Mouse (Mus musculus): ENCODE measurements around the gene Olfr1028. TPM values are rescaled to one million over a fixed set of nuclear protein-coding genes. Genes with fewer than 3 reads are reported as not detected.

Olfr1028 gene
- not detected in 2 replicates for polyA plus RNA-seq (2015; fragmentation: Nextera tagmentation; extraction: Ambion mirVana)

DNA sequence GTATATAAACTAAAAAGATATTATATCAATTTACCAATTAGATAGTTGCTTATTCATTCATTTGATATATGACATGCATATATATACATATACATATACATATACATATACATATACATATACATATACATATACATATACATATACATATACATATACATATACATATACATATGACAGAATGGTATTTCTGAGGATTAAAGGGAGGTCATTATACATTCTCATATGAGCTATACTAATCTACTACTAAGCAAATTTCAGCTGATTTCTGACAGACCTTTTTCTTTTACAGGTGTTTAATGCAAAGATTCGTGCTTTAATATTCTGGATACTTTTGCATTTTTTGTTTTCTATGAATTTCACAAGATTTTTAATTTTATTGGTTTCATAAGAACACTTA is at the start of gene Olfr1028:
Gene Olfr1028 (plus strand): TSS at position 301 of the 400 bp plus-strand sequence.
- H3K4me2 ChIP-seq (ENCODE audit: low read depth, low read length) = no peak within 1 kb of the TSS
- no peak within 1 kb of the TSS for H3K4me3 ChIP-seq (replicated peaks; ENCODE audit: low read length)
- ATAC-seq (ENCODE audit: insufficient read depth, low FRiP score) = no peak
- H3K9me3 ChIP-seq (replicated peaks; ENCODE audit: control insufficient read depth, low read length) = no peaks in the 10 kb centered on the region
- H3K9ac ChIP-seq (ENCODE audit: low read length) = no peak within 1 kb of the TSS
- no peaks in the 10 kb centered on the region for H3K27me3 ChIP-seq (ENCODE audit: control insufficient read depth, insufficient read depth, low read length)
- no peak within 1 kb of the TSS for H3K27ac ChIP-seq (ENCODE audit: low read length)
- WGBS = 74% methylated on average over 1 of the region's 1 CpGs
- no peaks in the 10 kb centered on the region for H3K36me3 ChIP-seq (ENCODE audit: control insufficient read depth, insufficient read depth, low read length)
- H3K4me1 ChIP-seq (ENCODE audit: control insufficient read depth, insufficient read depth, low read length) = no peaks in the 10 kb centered on the region

DNA sequence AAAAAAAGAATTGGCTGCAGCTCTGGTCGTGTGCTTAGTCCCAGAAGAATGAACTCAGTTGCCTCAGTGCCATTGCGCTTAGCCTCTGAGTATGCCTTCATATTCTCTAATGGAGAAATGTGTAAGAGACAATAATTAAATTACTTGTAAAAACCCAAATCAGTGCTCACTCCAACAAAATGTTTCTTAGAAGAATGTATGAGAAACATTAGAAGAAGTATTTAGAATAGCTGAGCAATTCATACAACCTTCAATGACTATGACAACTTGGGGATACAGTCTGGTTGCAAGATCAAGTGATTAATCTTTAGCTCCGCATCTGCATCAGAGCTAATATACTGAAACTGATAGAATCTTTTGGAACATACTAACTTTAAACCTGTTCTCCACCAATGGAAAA is 45.3 kb upstream of the Olfr1028 start, which contains the start of gene Olfr1024:
Gene Olfr1024 (minus strand): TSS at position 101 of the 400 bp plus-strand sequence.
- ATAC-seq (ENCODE audit: insufficient read depth, low FRiP score) = no peak
- WGBS = 85% methylated on average over 3 of the region's 3 CpGs

DNA sequence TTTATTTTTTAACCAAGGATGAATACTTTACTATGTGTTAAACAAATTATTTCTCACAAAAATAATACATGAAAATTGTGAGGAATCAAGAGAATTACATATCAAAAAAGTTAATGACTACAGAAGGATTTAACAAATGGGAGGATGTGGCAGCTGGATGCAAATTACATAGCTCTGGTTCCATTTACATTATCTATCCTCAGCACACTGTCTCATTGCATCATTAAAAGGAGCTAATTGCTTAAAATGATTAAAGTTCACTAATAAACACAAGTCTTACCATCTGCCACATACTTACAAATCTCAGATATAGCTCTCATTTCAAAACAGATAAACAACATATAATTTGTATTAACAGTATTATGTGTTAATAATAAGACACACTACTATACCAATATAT is 37.0 kb upstream of the Olfr1028 start:
- no peak overlapping the region for H3K4me2 ChIP-seq (ENCODE audit: low read depth, low read length)
- H3K9ac ChIP-seq (ENCODE audit: low read length) = no peak overlapping the region
- no peak overlapping the region for H3K4me3 ChIP-seq (replicated peaks; ENCODE audit: low read length)
- ATAC-seq (ENCODE audit: insufficient read depth, low FRiP score) = no peak
- no peaks in the 10 kb centered on the region for H3K27me3 ChIP-seq (ENCODE audit: control insufficient read depth, insufficient read depth, low read length)
- H3K27ac ChIP-seq (ENCODE audit: low read length) = no peak overlapping the region
- H3K9me3 ChIP-seq (replicated peaks; ENCODE audit: control insufficient read depth, low read length) = no peaks in the 10 kb centered on the region
- no peaks in the 10 kb centered on the region for H3K36me3 ChIP-seq (ENCODE audit: control insufficient read depth, insufficient read depth, low read length)
- H3K4me1 ChIP-seq (ENCODE audit: control insufficient read depth, insufficient read depth, low read length) = no peaks in the 10 kb centered on the region

More for the DNA sequence above, 45.3 kb upstream of the Olfr1028 start, which contains the start of gene Olfr1024:
- Histone ChIP-seq H3K27ac (ENCODE audit: low read length) (no peak within 1 kb of the TSS), H3K4me2 (ENCODE audit: low read depth, low read length) (no peak within 1 kb of the TSS), H3K9me3 (replicated peaks; ENCODE audit: control insufficient read depth, low read length) (no peaks in the 10 kb centered on the region), H3K9ac (ENCODE audit: low read length) (no peak within 1 kb of the TSS), H3K27me3 (ENCODE audit: control insufficient read depth, insufficient read depth, low read length) (no peaks in the 10 kb centered on the region), H3K4me3 (replicated peaks; ENCODE audit: low read length) (no peak within 1 kb of the TSS), H3K36me3 (ENCODE audit: control insufficient read depth, insufficient read depth, low read length) (no peaks in the 10 kb centered on the region), H3K4me1 (ENCODE audit: control insufficient read depth, insufficient read depth, low read length) (no peaks in the 10 kb centered on the region)

DNA sequence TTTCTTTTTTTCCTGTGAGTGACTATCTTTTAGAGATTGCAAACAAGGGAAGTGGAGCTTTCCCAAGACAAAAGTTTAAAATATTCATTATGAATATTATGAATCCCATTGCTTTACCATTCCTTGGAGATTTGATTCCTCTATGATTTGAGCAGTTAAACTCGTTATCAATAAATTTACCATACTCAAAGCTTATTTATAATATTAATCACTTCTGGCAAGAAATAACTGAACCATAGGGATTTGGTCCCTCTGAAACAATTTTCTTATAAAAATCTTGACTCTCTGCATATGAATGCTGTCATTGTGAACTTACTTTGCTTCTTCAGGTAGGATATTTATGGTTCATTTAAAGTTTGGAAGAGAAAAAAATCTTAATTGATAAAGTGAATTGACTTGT is 35.3 kb upstream of the Olfr1028 start, which contains the start of gene Olfr1025-ps1:
Gene Olfr1025-ps1 (plus strand): TSS at position 301 of the 400 bp plus-strand sequence.
- no peak within 1 kb of the TSS for H3K9ac ChIP-seq (ENCODE audit: low read length)
- no peak within 1 kb of the TSS for H3K4me3 ChIP-seq (replicated peaks; ENCODE audit: low read length)
- H3K36me3 ChIP-seq (ENCODE audit: control insufficient read depth, insufficient read depth, low read length) = no peaks in the 10 kb centered on the region
- H3K4me2 ChIP-seq (ENCODE audit: low read depth, low read length) = no peak within 1 kb of the TSS
- no peak for ATAC-seq (ENCODE audit: insufficient read depth, low FRiP score)
- no peaks in the 10 kb centered on the region for H3K9me3 ChIP-seq (replicated peaks; ENCODE audit: control insufficient read depth, low read length)
- no peak within 1 kb of the TSS for H3K27ac ChIP-seq (ENCODE audit: low read length)
- no peaks in the 10 kb centered on the region for H3K4me1 ChIP-seq (ENCODE audit: control insufficient read depth, insufficient read depth, low read length)
- H3K27me3 ChIP-seq (ENCODE audit: control insufficient read depth, insufficient read depth, low read length) = no peaks in the 10 kb centered on the region
- 60% methylated on average over 1 of the region's 1 CpGs for WGBS

DNA sequence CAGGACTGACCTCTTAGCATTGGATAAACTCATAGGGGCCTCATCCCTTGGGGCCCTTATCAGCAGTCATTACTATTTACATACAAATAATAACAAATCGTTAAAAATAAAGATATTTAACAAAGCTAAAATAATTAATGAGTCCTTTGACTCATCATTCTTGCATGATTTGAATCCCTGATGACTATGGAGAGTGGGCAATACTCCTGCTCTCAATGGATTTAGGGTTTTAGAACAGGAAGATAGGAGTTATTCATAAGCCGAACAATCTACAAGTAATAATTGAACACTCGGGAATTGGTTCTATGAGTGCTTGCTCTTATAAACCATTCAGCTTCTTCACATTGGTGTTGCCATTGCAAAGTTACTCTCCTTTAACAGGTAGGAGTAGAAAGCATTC is 29.0 kb upstream of the Olfr1028 start, which contains the start of gene Olfr1026:
Gene Olfr1026 (plus strand): TSS at position 301 of the 400 bp plus-strand sequence.
- Histone ChIP-seq H3K27ac (ENCODE audit: low read length) (no peak within 1 kb of the TSS), H3K9ac (ENCODE audit: low read length) (no peak within 1 kb of the TSS), H3K9me3 (replicated peaks; ENCODE audit: control insufficient read depth, low read length) (no peaks in the 10 kb centered on the region), H3K36me3 (ENCODE audit: control insufficient read depth, insufficient read depth, low read length) (no peaks in the 10 kb centered on the region), H3K27me3 (ENCODE audit: control insufficient read depth, insufficient read depth, low read length) (no peaks in the 10 kb centered on the region), H3K4me3 (replicated peaks; ENCODE audit: low read length) (no peak within 1 kb of the TSS), H3K4me1 (ENCODE audit: control insufficient read depth, insufficient read depth, low read length) (no peaks in the 10 kb centered on the region), H3K4me2 (ENCODE audit: low read depth, low read length) (no peak within 1 kb of the TSS)
- WGBS = 84% methylated on average over 3 of the region's 3 CpGs
- ATAC-seq (ENCODE audit: insufficient read depth, low FRiP score) = no peak

DNA sequence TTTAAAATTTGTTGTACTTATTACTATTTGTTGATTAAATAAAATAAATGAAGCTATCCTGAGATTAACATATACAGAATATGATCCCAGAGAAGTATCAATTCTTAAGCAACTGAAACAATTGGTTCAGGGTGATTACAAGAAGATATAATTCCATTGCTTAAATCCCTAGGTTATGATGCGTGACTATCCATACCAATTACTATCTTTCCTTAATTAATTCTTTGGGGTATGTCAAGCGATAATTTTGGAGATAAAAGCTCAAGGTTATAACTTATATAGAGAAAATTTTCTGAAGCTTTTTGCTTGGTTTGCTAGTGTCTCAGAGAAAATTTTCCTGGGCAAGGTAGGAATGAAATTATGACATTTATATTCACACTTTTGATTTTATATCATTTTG is 23.4 kb downstream of the Olfr1028 start, which contains the start of gene Olfr1029:
Gene Olfr1029 (plus strand): TSS at position 301 of the 400 bp plus-strand sequence.
- WGBS = 86% methylated on average over 2 of the region's 2 CpGs
- no peak within 1 kb of the TSS for H3K4me3 ChIP-seq (replicated peaks; ENCODE audit: low read length)
- no peak for ATAC-seq (ENCODE audit: insufficient read depth, low FRiP score)
- no peak within 1 kb of the TSS for H3K4me2 ChIP-seq (ENCODE audit: low read depth, low read length)
- no peaks in the 10 kb centered on the region for H3K27me3 ChIP-seq (ENCODE audit: control insufficient read depth, insufficient read depth, low read length)
- no peaks in the 10 kb centered on the region for H3K36me3 ChIP-seq (ENCODE audit: control insufficient read depth, insufficient read depth, low read length)
- no peak within 1 kb of the TSS for H3K9ac ChIP-seq (ENCODE audit: low read length)
- no peak within 1 kb of the TSS for H3K27ac ChIP-seq (ENCODE audit: low read length)
- H3K4me1 ChIP-seq (ENCODE audit: control insufficient read depth, insufficient read depth, low read length) = no peaks in the 10 kb centered on the region
- H3K9me3 ChIP-seq (replicated peaks; ENCODE audit: control insufficient read depth, low read length) = no peaks in the 10 kb centered on the region

DNA sequence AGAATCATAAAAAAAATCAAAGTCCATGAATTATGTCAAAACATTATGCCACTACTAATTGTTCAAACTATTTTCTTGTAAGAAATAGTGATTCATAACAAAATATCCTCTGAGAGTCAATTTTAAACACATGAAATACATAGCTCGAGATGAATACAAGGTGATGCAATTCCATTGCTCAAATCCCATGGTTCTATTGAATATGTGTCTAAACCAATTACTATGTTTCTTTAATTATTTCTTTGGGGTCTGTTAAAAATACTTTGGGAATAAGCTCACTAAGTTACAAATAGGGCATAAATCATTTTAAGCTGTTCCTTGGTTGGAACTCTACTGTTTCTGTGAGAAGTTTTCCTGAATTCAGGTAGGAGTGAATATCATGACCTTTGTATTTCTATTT is 28.7 kb downstream of the Olfr1028 start, which contains the start of gene Olfr1030:
Gene Olfr1030 (plus strand): TSS at position 301 of the 400 bp plus-strand sequence.
- Histone ChIP-seq H3K4me2 (ENCODE audit: low read depth, low read length) (no peak within 1 kb of the TSS), H3K9me3 (replicated peaks; ENCODE audit: control insufficient read depth, low read length) (no peaks in the 10 kb centered on the region), H3K4me1 (ENCODE audit: control insufficient read depth, insufficient read depth, low read length) (no peaks in the 10 kb centered on the region), H3K36me3 (ENCODE audit: control insufficient read depth, insufficient read depth, low read length) (no peaks in the 10 kb centered on the region), H3K9ac (ENCODE audit: low read length) (no peak within 1 kb of the TSS), H3K4me3 (replicated peaks; ENCODE audit: low read length) (no peak within 1 kb of the TSS), H3K27ac (ENCODE audit: low read length) (no peak within 1 kb of the TSS), H3K27me3 (ENCODE audit: control insufficient read depth, insufficient read depth, low read length) (no peaks in the 10 kb centered on the region)
- no peak for ATAC-seq (ENCODE audit: insufficient read depth, low FRiP score)
- WGBS = 69% methylated on average over 1 of the region's 1 CpGs

DNA sequence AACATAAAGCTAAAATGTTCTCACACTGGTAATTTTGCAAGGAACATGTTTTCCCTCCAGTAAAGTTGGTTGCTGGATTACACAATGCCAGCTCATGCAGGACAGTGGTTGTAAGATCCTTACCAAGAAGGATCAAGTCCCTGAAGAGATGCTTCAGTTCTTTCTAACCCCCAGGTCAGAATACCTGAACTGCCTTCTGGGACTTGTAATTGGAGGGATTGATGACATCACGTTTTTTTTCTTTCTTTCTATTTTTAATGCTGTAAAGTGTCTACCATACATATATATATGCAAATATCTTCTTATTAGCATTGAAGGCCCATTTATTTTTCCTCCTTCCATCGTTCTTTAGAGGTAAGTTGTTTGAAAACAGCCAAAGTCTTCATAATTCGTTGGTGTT is 39.8 kb downstream of the Olfr1028 start, which contains the start of gene Olfr1031:
Gene Olfr1031 (plus strand): TSS at position 301 of the 400 bp plus-strand sequence.
- no peak for ATAC-seq (ENCODE audit: insufficient read depth, low FRiP score)
- Histone ChIP-seq H3K27ac (ENCODE audit: low read length) (no peak within 1 kb of the TSS), H3K36me3 (ENCODE audit: control insufficient read depth, insufficient read depth, low read length) (no peaks in the 10 kb centered on the region), H3K9ac (ENCODE audit: low read length) (no peak within 1 kb of the TSS), H3K9me3 (replicated peaks; ENCODE audit: control insufficient read depth, low read length) (no peaks in the 10 kb centered on the region), H3K4me2 (ENCODE audit: low read depth, low read length) (no peak within 1 kb of the TSS), H3K4me3 (replicated peaks; ENCODE audit: low read length) (no peak within 1 kb of the TSS), H3K4me1 (ENCODE audit: control insufficient read depth, insufficient read depth, low read length) (no peaks in the 10 kb centered on the region), H3K27me3 (ENCODE audit: control insufficient read depth, insufficient read depth, low read length) (no peaks in the 10 kb centered on the region)
- 65% methylated on average over 3 of the region's 3 CpGs for whole genome bisulfite sequencing
